Mouse (Mus musculus): ENCODE data around the gene Sox6. TPM values are rescaled to one million over a fixed set of nuclear protein-coding genes. Genes with fewer than 3 reads are reported as not detected.

Gene Sox6
- polyA plus RNA-seq, 2 experiments = 21.3 to 59.4 TPM

GRCm38 (mm10) chr7:115783982-115784917 is 254.3 kb downstream of the Sox6 start:
- Histone ChIP-seq H3K27ac (replicated peaks; ENCODE audit: low read depth, low read length) (no peak overlapping the region), H3K4me3 (replicated peaks; ENCODE audit: low read length) (no peak overlapping the region), H3K4me2 (replicated peaks; ENCODE audit: low read depth, low read length, severe bottlenecking) (no peak overlapping the region), H3K27me3 (ENCODE audit: control insufficient read depth, insufficient read depth, low read length) (no peaks in the 10 kb centered on the region), H3K36me3 (ENCODE audit: control insufficient read depth, insufficient read depth, low read length) (no peaks in the 10 kb centered on the region), H3K4me1 (ENCODE audit: control insufficient read depth, insufficient read depth, low read length) (no peaks in the 10 kb centered on the region), H3K9me3 (ENCODE audit: control insufficient read depth, low read length) (no peaks in the 10 kb centered on the region), H3K9ac (ENCODE audit: low read depth, low read length, severe bottlenecking) (no peak overlapping the region)
- ATAC-seq (ENCODE audit: low FRiP score, low read depth) = no peak
- TF ChIP-seq POLR2A (IDR thresholded peaks at IDR 0.05; ENCODE audit: borderline replicate concordance, extremely low read depth, insufficient read depth, insufficient read length) = no peak
- WGBS = 85% methylated on average over 8 of the region's 8 CpGs
- no peak for DNase-seq (ENCODE audit: low spot score)

GRCm38 (mm10) chr7:115780148-115780547 is 258.4 kb downstream of the Sox6 start:
- Histone ChIP-seq H3K9me3 (ENCODE audit: control insufficient read depth, low read length) (no peaks in the 10 kb centered on the region), H3K4me2 (replicated peaks; ENCODE audit: low read depth, low read length, severe bottlenecking) (no peak overlapping the region), H3K27ac (replicated peaks; ENCODE audit: low read depth, low read length) (no peak overlapping the region), H3K9ac (ENCODE audit: low read depth, low read length, severe bottlenecking) (no peak overlapping the region), H3K4me3 (replicated peaks; ENCODE audit: low read length) (no peak overlapping the region), H3K27me3 (ENCODE audit: control insufficient read depth, insufficient read depth, low read length) (no peaks in the 10 kb centered on the region), H3K4me1 (ENCODE audit: control insufficient read depth, insufficient read depth, low read length) (no peaks in the 10 kb centered on the region), H3K36me3 (ENCODE audit: control insufficient read depth, insufficient read depth, low read length) (0 out of 2 replicates have a peak, but pooled peaks cover 4% of the 10 kb centered on the region)
- 82% methylated on average over 4 of the region's 4 CpGs for WGBS
- no peak for DNase-seq (ENCODE audit: low spot score)
- TF ChIP-seq POLR2A (IDR thresholded peaks at IDR 0.05; ENCODE audit: borderline replicate concordance, extremely low read depth, insufficient read depth, insufficient read length) = no peak
- ATAC-seq (ENCODE audit: low FRiP score, low read depth) = no peak

GRCm38 (mm10) chr7:115779544-115779943 is 259.1 kb downstream of the Sox6 start:
- Histone ChIP-seq H3K9me3 (ENCODE audit: control insufficient read depth, low read length) (no peaks in the 10 kb centered on the region), H3K36me3 (ENCODE audit: control insufficient read depth, insufficient read depth, low read length) (peaks cover 4% of the 10 kb centered on the region; the same call in 1 of the 2 replicates), H3K4me2 (replicated peaks; ENCODE audit: low read depth, low read length, severe bottlenecking) (no peak overlapping the region), H3K27me3 (ENCODE audit: control insufficient read depth, insufficient read depth, low read length) (no peaks in the 10 kb centered on the region), H3K4me3 (replicated peaks; ENCODE audit: low read length) (no peak overlapping the region), H3K9ac (ENCODE audit: low read depth, low read length, severe bottlenecking) (no peak overlapping the region), H3K27ac (replicated peaks; ENCODE audit: low read depth, low read length) (no peak overlapping the region), H3K4me1 (ENCODE audit: control insufficient read depth, insufficient read depth, low read length) (no peaks in the 10 kb centered on the region)
- no peak for ATAC-seq (ENCODE audit: low FRiP score, low read depth)
- 95% methylated on average over 2 of the region's 2 CpGs for WGBS
- DNase-seq (ENCODE audit: low spot score) = no peak
- no peak for TF ChIP-seq POLR2A (IDR thresholded peaks at IDR 0.05; ENCODE audit: borderline replicate concordance, extremely low read depth, insufficient read depth, insufficient read length)

- peaks cover 4% of the 10 kb centered on the region; the same call in 1 of the 2 replicates for H3K36me3 ChIP-seq (ENCODE audit: control insufficient read depth, insufficient read depth, low read length)
- no peak overlapping the region for H3K4me3 ChIP-seq (replicated peaks; ENCODE audit: low read length)
- no peak overlapping the region for H3K4me2 ChIP-seq (replicated peaks; ENCODE audit: low read depth, low read length, severe bottlenecking)
- H3K27ac ChIP-seq (replicated peaks; ENCODE audit: low read depth, low read length) = no peak overlapping the region
- H3K9ac ChIP-seq (ENCODE audit: low read depth, low read length, severe bottlenecking) = no peak overlapping the region
- no peaks in the 10 kb centered on the region for H3K4me1 ChIP-seq (ENCODE audit: control insufficient read depth, insufficient read depth, low read length)
- no peak for ATAC-seq (ENCODE audit: low FRiP score, low read depth)
- DNase-seq (ENCODE audit: low spot score) = no peak
- WGBS = 82% methylated on average over 7 of the region's 7 CpGs
- no peaks in the 10 kb centered on the region for H3K27me3 ChIP-seq (ENCODE audit: control insufficient read depth, insufficient read depth, low read length)
- H3K9me3 ChIP-seq (ENCODE audit: control insufficient read depth, low read length) = no peaks in the 10 kb centered on the region
- TF ChIP-seq POLR2A (IDR thresholded peaks at IDR 0.05; ENCODE audit: borderline replicate concordance, extremely low read depth, insufficient read depth, insufficient read length) = no peak
Measured at GRCm38 (mm10) chr7:115776736-115777135, 261.9 kb downstream of the Sox6 start.

- 85% methylated on average over 5 of the region's 5 CpGs for WGBS
- H3K36me3 ChIP-seq (ENCODE audit: control insufficient read depth, insufficient read depth, low read length) = peaks cover 4% of the 10 kb centered on the region; the same call in 1 of the 2 replicates
- no peaks in the 10 kb centered on the region for H3K27me3 ChIP-seq (ENCODE audit: control insufficient read depth, insufficient read depth, low read length)
- no peaks in the 10 kb centered on the region for H3K9me3 ChIP-seq (ENCODE audit: control insufficient read depth, low read length)
- TF ChIP-seq POLR2A (IDR thresholded peaks at IDR 0.05; ENCODE audit: borderline replicate concordance, extremely low read depth, insufficient read depth, insufficient read length) = no peak
- DNase-seq (ENCODE audit: low spot score) (no peak), ATAC-seq (ENCODE audit: low FRiP score, low read depth) (no peak)
- H3K27ac ChIP-seq (replicated peaks; ENCODE audit: low read depth, low read length) = no peak overlapping the region
- H3K4me2 ChIP-seq (replicated peaks; ENCODE audit: low read depth, low read length, severe bottlenecking) = no peak overlapping the region
- no peak overlapping the region for H3K9ac ChIP-seq (ENCODE audit: low read depth, low read length, severe bottlenecking)
- H3K4me3 ChIP-seq (replicated peaks; ENCODE audit: low read length) = no peak overlapping the region
- no peaks in the 10 kb centered on the region for H3K4me1 ChIP-seq (ENCODE audit: control insufficient read depth, insufficient read depth, low read length)
Measured at GRCm38 (mm10) chr7:115776324-115776723, 262.3 kb downstream of the Sox6 start.
